Mouse (Mus musculus) gastrocnemius, postnatal 14 days (tissue): Measurements from ENCODE around the gene Prss42. TPM values are rescaled to one million over a fixed set of nuclear protein-coding genes. Genes with fewer than 3 reads are reported as not detected.
A peak's percentile ranks its signal among the peaks of the same experiment; 100 is the strongest.

Source experiments
- DNase-seq: peaks from one replicate; pipeline ENCODE4 v3.0.0; 2021; ENCODE audit warnings: mixed read lengths
- intact Hi-C: fragments of 180-260 bp; cut with DNase I; formaldehyde crosslinking; loops from one replicate; pipeline ENCODE4 v1.15.1; 2025; ENCODE audit warnings: low total_unique reads
- long read RNA-seq, 2 experiments: library from polyadenylated mRNA; stranded (forward); transcript quantifications; one replicate each; pipeline ENCODE4 v2.0.0; 2021
- total RNA-seq, 2 experiments: library from RNA; stranded (reverse); gene quantifications; 2 replicates each; pipeline ENCODE4 v1.2.3; 2021

The Prss42 gene
- total RNA-seq = not detected
- long read RNA-seq, experiment 1 = 0 reads
- long read RNA-seq, experiment 2 = 0 reads

DNA sequence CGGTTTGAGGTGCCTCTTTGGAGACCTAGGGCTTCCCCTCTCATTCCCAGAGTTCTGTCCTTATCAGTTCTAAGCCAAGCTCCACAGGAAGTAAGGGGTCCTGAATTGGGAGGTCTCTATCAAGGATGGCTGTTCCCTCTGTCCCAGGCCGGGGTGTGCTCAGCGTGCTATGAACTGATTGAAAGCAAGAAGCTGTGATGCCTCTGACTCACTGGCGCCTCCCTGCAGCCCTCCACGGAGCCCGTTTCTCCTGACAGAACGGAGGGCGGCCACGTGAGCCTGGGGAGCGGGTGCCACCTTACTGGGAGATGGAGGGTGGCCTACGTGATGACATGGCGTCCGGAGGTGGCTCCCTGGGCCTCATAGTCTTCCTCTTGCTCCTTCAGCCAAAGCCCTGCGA is at the start of gene Prss42:
TSS of gene Prss42 (plus strand) at position 301 of the 400 bp plus-strand sequence.
- intact Hi-C loops = no loop called here
- no peak for DNase-seq

DNA sequence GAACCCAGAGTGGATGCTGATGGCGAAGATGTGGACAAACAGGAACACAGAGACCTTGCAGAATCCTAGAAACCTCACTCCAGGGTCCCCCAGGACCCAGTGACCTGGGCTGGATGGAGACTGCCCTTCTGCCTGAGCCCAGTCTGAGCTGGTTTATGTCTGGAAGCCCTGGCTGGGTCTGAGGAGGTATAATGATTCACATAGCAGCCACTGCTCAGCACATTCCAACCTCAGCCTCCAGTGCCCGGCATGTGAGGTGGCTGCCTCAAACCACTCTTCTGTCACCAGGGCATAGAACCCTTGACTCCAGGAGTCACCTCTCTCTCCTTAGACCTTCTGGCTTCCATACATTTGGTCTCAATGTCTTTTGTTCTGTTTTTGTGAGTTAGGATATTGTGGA is 49.5 kb upstream of the Prss42 start:
- DNase-seq = no peak
- intact Hi-C loops = no loop called here

DNA sequence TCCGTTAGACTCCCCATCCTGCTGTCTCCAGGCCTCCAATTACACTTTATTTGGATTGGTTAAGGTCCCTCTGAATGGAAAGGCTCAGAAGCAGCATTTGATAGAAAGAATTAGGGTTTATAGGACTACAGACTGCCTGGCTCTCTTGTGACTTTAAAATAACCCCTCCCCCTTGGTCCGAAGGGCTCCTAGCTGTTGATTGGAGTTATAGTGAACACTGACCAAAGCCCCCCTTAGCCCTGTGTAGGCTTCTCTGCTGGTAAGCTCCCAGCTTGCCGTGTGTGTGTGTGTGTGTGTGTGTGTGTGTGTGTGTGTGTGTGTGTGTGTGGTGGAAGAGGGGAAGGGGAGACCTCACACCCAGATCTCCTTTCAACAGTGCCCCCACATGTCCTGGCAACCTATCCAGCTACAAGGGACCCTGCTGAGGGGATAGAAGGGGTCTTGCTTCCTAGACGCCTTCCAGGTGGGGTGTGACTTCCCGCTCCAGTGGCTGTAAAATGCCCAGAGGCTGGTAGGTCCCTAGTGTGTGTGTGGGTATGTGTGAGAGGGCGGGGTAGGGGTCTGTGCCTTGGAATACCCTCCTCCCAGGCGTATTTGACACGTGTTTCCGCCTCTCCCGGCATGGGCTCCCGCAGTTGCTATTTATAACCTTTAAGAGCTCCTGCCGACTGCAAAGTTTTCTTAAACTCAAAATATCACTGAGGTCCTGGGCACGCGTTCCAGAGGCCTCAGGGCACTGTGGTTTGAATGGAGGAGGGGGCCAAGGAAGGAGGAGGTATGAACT is 47.4 kb upstream of the Prss42 start:
- intact Hi-C loops = no loop called here

DNA sequence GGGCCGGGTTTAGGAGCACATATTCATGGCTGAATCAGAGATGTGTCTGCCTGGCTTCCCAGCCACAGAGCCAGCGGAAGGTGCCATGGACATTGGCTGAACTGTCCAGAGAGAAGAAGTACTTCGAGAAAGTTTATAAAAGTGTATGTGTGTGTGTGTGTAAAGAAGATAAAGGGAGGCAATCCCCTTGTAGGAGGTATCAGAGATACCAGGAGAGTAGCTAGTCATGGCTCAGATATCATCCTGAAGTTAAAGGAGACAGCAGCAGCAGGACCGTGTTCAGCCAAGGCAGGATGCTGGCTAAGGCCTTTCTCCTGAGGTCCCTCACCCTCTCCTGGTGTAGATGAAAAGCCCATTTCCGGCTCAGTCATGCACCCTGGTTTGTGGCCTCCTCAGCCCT is 46.6 kb upstream of the Prss42 start:
- intact Hi-C loops = no loop called here
- DNase-seq = no peak

More for the DNA sequence above, 47.4 kb upstream of the Prss42 start:
- DNase-seq = no peak

DNA sequence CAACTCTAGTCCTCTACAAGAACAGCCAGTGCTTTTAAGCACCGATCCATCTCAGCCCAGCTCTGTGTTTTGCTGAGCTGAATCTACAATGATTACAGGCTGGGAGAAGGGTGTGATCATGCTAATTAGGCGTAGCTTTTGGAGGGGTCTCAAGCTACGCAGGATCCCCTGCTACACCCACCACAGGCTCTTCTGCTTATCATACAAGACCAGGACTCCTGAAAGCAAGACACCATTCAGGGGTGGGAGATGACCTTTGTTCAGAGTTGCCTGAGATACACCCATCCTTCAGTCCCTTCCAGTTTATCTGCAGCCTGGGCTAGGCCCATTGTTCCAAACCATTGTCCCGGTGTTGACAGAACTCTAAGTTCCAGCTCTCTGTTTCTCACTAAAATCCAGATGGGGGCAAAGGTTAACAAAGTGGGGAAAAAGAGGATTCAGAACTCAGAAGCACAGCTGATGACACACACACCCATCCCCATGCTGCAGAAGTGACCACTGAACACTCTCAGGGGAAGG is 45.0 kb upstream of the Prss42 start:
- DNase-seq = no peak
- intact Hi-C loops = no loop called here

DNA sequence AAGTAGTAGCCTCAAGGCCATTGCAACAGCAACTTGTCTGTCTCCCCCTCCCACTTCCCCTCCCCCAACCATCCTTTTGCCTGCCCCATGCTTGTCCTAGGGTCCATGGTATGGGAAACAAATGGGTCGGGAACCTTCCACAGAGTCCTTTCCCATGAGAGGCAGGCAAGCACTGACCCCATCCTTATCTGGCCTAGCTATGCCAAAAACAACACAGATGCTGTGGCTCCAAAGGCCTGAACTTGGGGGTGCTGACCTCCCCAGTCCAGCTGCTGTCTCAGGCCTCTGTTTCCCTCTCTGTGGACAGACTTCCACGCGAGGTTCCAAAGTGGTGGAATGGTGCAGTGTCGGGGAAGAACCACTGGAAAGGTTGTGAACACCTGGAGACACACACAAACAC is 44.2 kb upstream of the Prss42 start:
- DNase-seq = no peak
- intact Hi-C loops = no loop called here

DNA sequence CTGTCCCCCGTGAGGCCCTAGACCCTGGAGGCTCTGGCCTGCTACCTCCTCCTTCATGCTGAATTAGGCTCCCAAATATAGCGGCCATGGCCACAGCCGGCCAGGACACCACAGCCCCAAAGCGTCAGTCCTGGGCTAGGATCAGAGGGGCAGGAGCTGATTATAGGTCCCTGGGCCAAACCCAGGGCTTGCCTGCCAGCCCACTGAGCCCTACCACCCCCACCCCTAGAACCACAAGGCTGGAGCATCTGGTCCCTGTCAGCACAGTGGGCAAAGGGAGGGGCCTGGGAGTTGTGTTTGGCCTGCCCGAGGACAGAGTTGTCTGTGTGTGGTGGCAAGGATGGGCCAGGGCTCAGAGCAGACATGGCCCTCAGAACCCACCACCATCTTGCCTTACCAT is 40.1 kb upstream of the Prss42 start:
- no peak for DNase-seq

DNA sequence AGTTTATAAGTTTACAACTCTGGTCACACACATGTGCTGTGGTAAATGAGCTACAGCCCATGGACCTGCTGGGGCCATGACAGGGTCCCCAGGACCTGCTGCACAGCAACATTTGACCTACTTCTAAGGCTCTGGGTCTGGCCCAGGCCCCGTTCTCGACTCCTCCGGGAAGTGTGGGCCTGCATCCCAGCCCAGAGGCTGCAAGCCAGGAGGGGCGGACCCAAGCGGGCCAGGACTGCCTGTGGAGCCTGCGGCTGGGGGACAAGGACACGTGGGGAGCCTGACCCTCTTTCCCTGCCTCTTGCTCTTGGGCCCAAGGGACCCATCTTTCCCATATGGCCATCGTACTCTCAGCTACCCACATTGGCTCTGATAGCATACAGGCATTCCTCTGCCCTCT is 39.4 kb upstream of the Prss42 start:
- peak; percentile 91 for DNase-seq
- intact Hi-C loops = no loop called here

More for the DNA sequence above, 40.1 kb upstream of the Prss42 start:
- intact Hi-C loops = no loop called here

DNA sequence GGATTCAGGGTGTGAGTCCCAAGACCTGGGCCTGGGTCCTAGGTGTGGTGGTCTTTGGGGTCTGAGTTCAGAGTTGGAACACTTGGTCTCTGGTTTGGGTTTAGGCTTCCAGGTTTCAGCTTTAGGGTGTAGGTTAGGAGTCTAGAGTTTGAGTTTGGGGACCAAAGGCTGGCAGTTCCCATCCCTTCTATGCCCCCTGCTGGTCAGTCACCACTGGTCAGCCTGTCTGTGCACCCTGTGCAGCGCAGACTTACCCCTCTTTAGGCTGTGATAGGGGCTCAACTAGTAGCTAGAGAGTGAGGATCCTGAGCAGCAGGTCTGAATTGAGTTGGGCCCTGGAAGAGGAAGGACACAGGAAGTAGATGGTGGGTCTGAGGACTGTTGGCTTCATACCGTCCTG is 38.7 kb upstream of the Prss42 start:
- intact Hi-C loops = no loop called here

DNA sequence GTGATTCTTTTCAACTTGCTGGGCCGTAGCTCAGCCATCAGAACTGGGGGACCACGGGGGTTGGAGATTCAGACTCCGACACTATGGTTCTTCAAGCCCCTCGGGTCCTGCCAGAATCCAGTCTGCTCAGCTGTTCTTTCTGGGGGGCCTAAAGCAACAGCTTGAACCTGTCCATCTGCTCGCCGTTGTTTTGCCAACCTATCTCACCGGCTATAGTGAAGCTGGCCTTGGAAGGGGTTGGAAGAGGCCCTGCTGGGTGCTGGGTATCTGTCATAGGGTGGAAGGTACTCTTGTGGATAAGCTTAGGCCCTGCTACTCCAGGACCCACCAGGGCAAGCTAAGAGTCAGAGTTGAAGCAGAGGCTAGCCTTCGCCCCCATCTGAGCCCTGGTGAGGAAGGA is 37.1 kb upstream of the Prss42 start:
- DNase-seq = no peak
- intact Hi-C loops = no loop called here

More for the DNA sequence above, 38.7 kb upstream of the Prss42 start:
- peak; percentile 62 for DNase-seq

DNA sequence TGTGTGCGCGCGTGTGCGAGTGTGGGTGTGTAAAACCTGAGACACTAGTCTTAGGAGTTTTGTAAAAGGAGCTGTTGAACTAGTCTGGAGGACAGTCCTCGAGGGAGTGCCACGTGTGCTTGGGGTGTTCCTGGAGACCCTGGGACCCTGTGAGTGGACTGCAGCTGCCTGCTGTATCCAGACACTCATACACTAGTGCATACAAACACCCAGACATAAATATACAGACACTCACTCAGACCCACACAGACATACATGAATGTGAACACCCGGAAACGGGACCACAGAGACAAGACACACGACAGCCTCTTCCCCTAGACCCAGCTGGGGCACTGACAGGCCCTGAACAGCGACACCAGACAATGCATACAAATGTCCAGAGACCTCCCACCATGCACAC is 35.2 kb upstream of the Prss42 start:
- DNase-seq = no peak
- intact Hi-C loops = no loop called here

DNA sequence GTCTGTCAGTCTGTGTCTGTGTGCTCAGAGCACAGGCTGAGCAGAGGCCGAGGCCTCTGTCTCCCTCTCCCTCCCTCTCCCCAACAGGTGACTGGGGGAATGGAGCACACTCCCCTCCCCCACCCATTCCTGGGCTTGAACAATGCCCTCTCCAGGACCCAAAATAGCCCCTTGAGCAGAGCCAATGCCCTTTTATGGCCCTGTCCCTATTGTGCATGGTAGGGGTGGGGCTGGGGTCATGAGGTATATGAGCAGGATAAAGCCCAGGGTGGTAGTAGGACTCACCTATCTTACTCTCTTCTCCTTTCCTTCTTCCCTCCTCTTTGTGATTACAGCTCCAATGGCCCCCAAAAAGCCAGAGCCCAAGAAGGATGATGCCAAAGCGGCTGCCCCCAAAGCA is 34.6 kb upstream of the Prss42 start:
- intact Hi-C loops = no loop called here
- DNase-seq = no peak

DNA sequence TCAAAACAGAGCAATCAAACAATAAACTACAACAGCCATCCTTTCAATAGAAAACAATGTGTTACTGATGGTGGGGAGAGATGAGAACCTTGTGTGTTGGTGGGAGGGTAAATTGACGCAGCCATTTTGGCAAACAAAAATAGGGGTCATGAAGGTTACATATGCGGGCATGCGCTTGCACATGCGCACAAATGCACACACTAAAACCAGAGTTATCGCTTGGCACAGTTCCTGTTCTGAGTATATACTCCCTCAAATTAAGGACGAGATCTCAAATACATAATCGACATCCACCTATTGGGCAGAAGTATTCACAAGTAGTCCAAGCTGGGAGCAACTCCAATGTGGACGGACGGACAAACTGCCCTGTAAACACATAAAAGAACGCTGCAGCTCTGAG is 25.6 kb upstream of the Prss42 start:
- no peak for DNase-seq
- intact Hi-C loops = no loop called here

DNA sequence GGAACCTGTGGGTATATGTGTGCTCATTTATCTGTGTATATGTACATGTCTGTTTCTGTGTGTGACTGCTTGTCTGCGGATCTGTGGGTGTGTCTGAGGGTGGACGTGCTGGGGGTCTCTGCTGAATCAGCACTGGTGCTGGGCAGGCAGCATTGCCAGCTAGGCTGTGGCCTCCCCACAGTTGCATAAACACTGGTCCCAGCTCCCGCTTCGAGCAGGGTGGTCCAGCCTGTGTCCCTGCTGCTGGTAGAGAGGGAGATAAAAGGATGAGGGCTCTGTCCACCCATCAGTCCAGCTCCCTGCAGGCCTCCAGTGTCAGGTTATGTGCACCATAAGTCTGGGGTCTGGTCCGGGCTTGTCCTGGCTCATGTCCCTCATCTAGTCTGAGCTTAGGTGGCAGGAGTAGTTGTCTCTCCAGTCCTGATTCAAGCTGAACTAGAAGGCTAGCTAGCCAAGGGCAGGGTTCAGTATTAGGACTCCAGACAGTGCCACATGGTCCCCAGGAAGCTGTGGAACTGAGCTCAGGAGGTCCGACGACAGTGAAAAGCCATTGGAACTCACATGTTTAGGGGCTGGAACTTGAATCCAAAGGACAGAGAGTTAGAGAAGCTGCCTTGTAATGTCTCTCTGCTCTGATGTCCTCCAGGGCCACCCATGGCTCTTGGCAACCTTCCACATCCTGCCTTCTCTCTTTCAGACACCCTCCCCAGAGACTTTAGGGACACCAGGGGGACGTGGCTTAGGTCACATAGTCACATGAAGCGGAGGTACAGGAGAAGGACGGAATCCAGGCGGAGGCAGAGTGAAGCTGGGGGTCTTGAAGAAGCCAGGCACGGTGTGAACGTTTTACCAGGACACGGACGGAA is 23.3 kb upstream of the Prss42 start:
- DNase-seq = no peak
- intact Hi-C loops = loop anchor here (5.0 kb wide), 2 partner anchors 47 to 98 kb away; no protein-coding TSS in a partner anchor

DNA sequence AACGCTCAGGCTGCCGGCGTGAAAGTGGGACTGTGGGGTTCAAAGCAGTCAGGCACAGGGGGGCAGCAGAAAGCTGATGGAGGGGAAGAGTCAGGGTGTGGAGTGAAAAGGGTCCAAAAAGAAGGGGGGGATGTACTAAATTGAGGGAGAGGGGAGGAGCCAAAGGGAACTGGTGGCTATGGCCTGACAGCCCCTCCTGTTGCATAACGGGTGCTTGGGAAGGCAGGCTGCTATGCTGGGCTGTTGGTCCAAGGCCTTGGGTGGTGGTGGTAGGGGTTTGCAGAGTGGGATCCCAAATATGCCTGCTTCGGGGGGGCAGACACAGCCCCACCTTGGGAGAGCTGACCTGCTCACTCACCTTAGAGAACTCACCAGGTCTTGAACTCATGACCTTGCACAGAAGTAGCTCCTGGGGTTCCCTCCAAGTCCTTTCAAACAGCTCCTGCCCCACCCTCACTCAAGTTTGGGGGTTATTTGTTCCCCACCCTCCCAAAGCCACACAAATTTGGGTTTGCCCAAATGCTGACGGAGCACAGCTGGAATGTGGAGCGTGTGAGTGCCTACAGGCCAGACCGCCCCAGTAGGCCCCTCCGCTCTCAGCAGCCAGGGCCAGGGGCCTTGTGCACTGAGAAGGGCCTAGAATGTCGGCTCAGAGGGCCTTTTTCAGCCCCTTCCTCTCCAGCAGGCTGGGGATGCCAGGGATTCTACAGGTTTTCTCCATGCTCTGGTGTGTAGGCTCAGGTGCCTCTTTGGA is 22.5 kb upstream of the Prss42 start:
- intact Hi-C loops = loop anchor here (5.0 kb wide), 2 partner anchors 48 to 97 kb away; no protein-coding TSS in a partner anchor
- DNase-seq = no peak

DNA sequence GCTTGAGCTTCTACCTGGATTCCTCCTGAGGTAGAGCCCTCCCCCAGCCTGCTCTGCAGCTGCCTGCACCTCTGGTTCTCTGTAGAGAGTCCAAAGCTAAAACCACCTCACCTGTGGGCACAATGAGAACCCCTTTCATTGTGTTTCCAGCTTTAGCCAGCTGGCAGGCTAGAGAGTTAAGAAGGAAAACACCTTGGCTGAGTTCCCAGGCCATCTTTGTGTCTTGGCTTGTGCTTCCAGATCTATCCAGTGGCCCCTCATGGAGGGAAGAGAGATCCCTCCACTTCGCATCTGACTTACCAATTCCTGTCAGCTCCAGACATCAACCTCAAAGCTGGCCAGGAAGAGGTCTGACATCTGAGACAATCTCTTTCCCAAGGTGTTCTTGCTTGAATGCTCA is 19.9 kb upstream of the Prss42 start:
- no peak for DNase-seq
- intact Hi-C loops = loop anchor here (5.0 kb wide), 2 partner anchors 51 to 94 kb away; no protein-coding TSS in a partner anchor

DNA sequence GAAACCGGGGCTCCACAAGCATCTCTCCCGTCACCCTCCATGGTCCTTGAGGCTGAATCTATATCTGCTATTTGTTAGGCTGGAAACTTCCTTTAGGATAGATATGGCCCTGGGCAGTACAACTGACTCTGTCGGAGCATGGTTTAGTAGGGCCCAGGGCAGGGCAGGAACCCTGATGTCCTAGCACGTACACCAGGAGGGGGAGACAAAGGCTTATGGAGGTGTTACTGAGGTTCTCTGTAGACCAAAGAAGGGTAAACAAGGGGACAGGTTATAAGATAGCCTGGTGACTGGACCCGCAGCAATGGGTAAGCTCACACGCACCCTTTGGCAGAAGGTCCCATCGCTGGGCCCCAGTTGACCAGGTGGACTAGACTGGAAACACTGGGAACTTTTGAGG is 19.4 kb upstream of the Prss42 start:
- no peak for DNase-seq
- intact Hi-C loops = loop anchor here (5.0 kb wide), 2 partner anchors 51 to 94 kb away; no protein-coding TSS in a partner anchor

DNA sequence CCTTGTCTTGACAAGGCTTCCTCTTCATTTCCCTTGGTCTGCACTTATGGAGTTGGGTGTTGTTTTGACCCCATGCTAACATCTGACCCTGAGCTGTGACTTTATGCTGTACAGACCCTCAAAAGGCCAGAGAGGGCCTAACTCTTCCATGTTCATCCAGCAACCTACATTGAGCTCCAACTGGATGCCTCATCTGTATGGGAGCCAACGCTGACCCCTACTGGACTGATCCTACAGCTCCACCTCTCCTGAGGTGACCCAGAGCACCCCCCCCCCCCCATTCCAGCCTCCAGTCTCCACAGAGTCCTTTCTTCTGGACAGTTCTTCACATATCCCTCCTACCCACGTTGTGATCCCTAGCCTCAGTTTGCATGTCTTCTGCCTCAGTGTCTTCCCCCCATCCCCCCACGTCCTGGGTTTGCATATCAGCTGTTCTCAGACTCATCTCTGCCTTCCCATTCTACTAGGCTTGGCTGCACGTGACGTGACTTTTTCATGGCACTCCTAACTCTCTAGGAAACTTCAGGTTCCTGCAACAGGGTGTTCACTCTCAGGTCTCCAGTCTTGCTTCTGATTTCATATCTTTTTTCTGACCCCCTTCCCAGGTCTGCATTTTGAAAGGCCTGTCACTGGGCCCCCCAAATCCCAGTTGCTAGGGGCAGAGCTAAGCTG is 18.6 kb upstream of the Prss42 start:
- no peak for DNase-seq
- intact Hi-C loops = loop anchor here (5.0 kb wide), 2 partner anchors 52 to 93 kb away; no protein-coding TSS in a partner anchor

DNA sequence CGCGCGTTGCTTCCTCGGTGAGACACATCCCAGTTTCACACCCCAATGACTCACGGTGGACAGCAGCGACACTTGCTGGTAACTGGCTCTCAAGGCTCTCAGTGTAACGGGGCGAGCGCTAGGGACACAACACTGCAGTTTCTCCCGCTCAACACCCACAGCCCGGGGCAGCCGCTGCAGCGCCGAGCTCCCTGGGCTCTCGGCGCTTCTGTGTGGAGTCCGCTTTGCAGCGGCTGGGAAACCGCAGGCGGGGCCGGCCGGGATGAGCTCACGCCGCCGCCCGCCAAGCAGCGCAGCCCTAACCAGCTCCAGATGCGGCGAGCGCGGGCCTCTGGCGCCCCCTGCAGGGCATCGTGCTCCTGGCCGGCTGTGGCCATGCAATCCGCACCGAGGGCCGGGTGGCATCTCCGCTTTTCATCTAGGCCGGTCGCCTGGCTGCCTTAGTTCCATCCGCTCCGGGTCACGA is 16.7 kb upstream of the Prss42 start:
- peak; percentile 96 for DNase-seq
- intact Hi-C loops = loop anchor here (5.0 to 10.0 kb wide), 2 partner anchors 64 to 146 kb away; no protein-coding TSS in a partner anchor
